Comparison of ENCODE assay signal across 13 mouse cellular contexts in the genomic region with DNA sequence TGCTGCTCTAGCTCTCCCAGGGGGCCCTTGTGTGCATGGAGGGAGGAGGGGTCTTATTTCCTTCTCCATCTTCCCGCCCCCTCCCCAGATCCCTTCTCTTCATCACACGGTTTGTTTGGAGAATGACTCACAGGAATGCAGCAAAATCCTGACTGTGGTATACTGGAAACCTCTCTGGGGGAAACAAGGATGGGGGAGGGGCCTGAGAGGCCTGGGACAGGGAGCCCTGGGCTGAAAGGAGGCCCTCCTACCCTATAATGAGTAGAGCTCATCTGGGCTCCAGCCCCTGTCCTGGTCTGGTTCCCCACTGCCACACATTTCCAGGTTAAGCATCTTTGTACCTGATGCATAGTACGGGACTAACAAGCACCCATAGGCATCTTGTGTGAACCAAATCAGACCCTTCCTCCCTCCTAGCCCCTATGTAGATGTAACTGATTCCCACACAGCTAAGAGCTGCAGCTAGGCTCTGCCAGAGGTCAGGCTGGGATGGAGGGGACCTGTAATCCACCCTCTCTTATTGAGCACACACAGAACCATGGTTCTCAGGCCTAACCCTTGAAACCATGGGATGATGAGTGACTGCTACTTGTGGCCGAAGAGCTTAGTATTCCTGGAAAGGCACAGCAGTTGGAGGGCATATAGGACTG. TPM values are rescaled to one million over a fixed set of nuclear protein-coding genes. Genes with fewer than 3 reads are reported as not detected.
A peak's percentile ranks its signal among the peaks of the same experiment; 100 is the strongest.
DNase-seq lines count a peak whose midpoint lies in the region; ATAC-seq and TF ChIP-seq lines count a peak whose summit lies in the region.
"Had no signal": no experiment of that assay in that cellular context is flagged by ENCODE, and none has a peak within 500 bp of the region (broad histone marks: within the 10 kb centered on the region; RNA-seq: fewer than 3 reads in every experiment).

No protein-coding gene starts in this region.

- H3K4me3 ChIP-seq in heart, embryonic 10.5 days: peak overlapping the region; percentile 29; the same call in 1 of the 2 replicates
- no peak overlapping the region for H3K4me3 ChIP-seq in kidney, postnatal 0 days (replicated peaks; ENCODE audit: low read depth, low read length)
- no peak overlapping the region for H3K4me3 ChIP-seq in limb, embryonic 12.5 days (replicated peaks)
- H3K4me3 ChIP-seq: gastrocnemius, adult 2 months had no signal

- intact Hi-C loops in gastrocnemius, postnatal 14 days (cut with DNase I; ENCODE audit: low total_unique reads): no loop called here

- peak overlapping the region; percentile 80 for H3K27ac ChIP-seq in heart, embryonic 10.5 days
- H3K27ac ChIP-seq in kidney, postnatal 0 days: 0 out of 2 replicates have a peak overlapping the region, but pooled peaks have one; percentile 19
- 0 out of 2 replicates have a peak overlapping the region, but pooled peaks have one; percentile 53 for H3K27ac ChIP-seq in limb, embryonic 12.5 days

- H3K9me3 ChIP-seq in heart, embryonic 10.5 days: no peaks in the 10 kb centered on the region
- H3K9me3 ChIP-seq in kidney, postnatal 0 days (replicated peaks; ENCODE audit: low read length): no peaks in the 10 kb centered on the region
- H3K9me3 ChIP-seq in limb, embryonic 12.5 days: no peaks in the 10 kb centered on the region

- H3K27me3 ChIP-seq in heart, embryonic 10.5 days (ENCODE audit: insufficient read depth, poor library complexity, severe bottlenecking): no peaks in the 10 kb centered on the region
- no peaks in the 10 kb centered on the region for H3K27me3 ChIP-seq in kidney, postnatal 0 days (ENCODE audit: insufficient read depth, low read length)
- no peaks in the 10 kb centered on the region for H3K27me3 ChIP-seq in limb, embryonic 12.5 days

- H3K4me1 ChIP-seq in heart, embryonic 10.5 days: peaks cover 84% of the 10 kb centered on the region
- H3K4me1 ChIP-seq in kidney, postnatal 0 days (replicated peaks; ENCODE audit: insufficient read depth, low read length): peaks cover 14% of the 10 kb centered on the region
- H3K4me1 ChIP-seq in limb, embryonic 12.5 days (replicated peaks): peaks cover 51% of the 10 kb centered on the region

- H3K9ac ChIP-seq in kidney, postnatal 0 days (ENCODE audit: low read depth, low read length): no peak overlapping the region
- H3K9ac ChIP-seq in limb, embryonic 12.5 days (replicated peaks): no peak overlapping the region

- WGBS in heart, embryonic 10.5 days: 42% methylated on average over 4 of the region's 4 CpGs
- 46% methylated on average over 4 of the region's 4 CpGs for WGBS in kidney, postnatal 0 days
- 43% methylated on average over 4 of the region's 4 CpGs for WGBS in limb, embryonic 12.5 days

- H3K36me3 ChIP-seq in heart, embryonic 10.5 days: peaks cover 3% of the 10 kb centered on the region; the same call in 1 of the 2 replicates
- H3K36me3 ChIP-seq in kidney, postnatal 0 days (ENCODE audit: insufficient read depth, low read length): no peaks in the 10 kb centered on the region
- 0 out of 2 replicates have a peak, but pooled peaks cover 3% of the 10 kb centered on the region for H3K36me3 ChIP-seq in limb, embryonic 12.5 days

- ATAC-seq in kidney, postnatal 0 days (replicated peaks; ENCODE audit: low FRiP score, low read depth): no peak
- ATAC-seq in limb, embryonic 12.5 days (ENCODE audit: insufficient number of reproducible peaks, insufficient read depth, low FRiP score, low TSS enrichment, low read depth): no peak

- TF ChIP-seq CTCF in kidney, postnatal 0 days (IDR thresholded peaks at IDR 0.05; ENCODE audit: low read depth): no peak

- DNase-seq in heart, embryonic 10.5 days (ENCODE audit: low spot score): no peak
- no peak for DNase-seq in heart, adult 18-20 months
- DNase-seq in kidney, postnatal 0 days (ENCODE audit: low spot score): peak; percentile 40
- DNase-seq in kidney, adult 8-10 months: no peak
- DNase-seq in embryo, embryonic 11 days: peak; percentile 56
- no peak for DNase-seq in gastrocnemius, postnatal 14 days
- DNase-seq in adrenal gland, adult 18-20 months (ENCODE audit: low spot score in 2 of 2): no peak
- DNase-seq: adrenal gland, postnatal 25 days; cerebellum, adult 11-12 months; gastrocnemius, adult 2 months; lung, postnatal 10 days; right cerebral cortex, adult 18-20 months had no signal

- H3K4me2 ChIP-seq in kidney, postnatal 0 days (ENCODE audit: low read length): no peak overlapping the region
- peak overlapping the region; percentile 28 for H3K4me2 ChIP-seq in limb, embryonic 12.5 days

RNA-seq across cellular contexts. Expression of gene Rai1, which starts 23.2 kb away (rescaled TPM):
- polyA plus RNA-seq in heart, embryonic 10.5 days (2016; fragmentation: Nextera tagmentation; extraction: Ambion mirVana): 21.2 and 32.5 TPM in 2 replicates
- total RNA-seq in heart, adult 18-20 months (2021): 10 to 100 TPM; 18.0 to 23.0 TPM
- polyA plus RNA-seq in kidney, postnatal 0 days (2015; fragmentation: Nextera tagmentation; extraction: Ambion mirVana): 14.6 and 15.2 TPM in 2 replicates
- polyA plus RNA-seq in limb, embryonic 12.5 days (2016; fragmentation: Nextera tagmentation; extraction: Ambion mirVana): 36.2 and 37.5 TPM in 2 replicates
- 10 to 100 TPM; 15.9 to 18.3 TPM for total RNA-seq in gastrocnemius, postnatal 14 days (2021)
- 10 to 100 TPM; 35.2 to 42.3 TPM for total RNA-seq in adrenal gland, adult 18-20 months (2021)

Comparison
In these comparisons a context has a peak if more than half of its experiments do, and no peak if none do; other contexts are left out.
1. DNase-seq: peak in kidney, postnatal 0 days (single experiment) and embryo, embryonic 11 days (single experiment); none in heart, embryonic 10.5 days (single experiment), heart, adult 18-20 months (0 of 2), kidney, adult 8-10 months (0 of 2), gastrocnemius, postnatal 14 days (single experiment) and adrenal gland, adult 18-20 months (0 of 2).
2. H3K27ac ChIP-seq: peak in every context shown above with its lines; median percentile 80 in heart, embryonic 10.5 days; 53 in limb, embryonic 12.5 days; 19 in kidney, postnatal 0 days.